In genomic region chr2:167942199-167942925, GRCm38 (mm10) we compare ENCODE assay signal across 8 mouse cellular contexts. TPM values are rescaled to one million over a fixed set of nuclear protein-coding genes. Genes with fewer than 3 reads are reported as not detected.
DNase-seq lines count a peak whose midpoint lies in the region; ATAC-seq and TF ChIP-seq lines count a peak whose summit lies in the region.

No protein-coding gene starts in this region.

- peak; percentile 50 to 77 for DNase-seq in layer of hippocampus, adult 18-20 months (ENCODE audit: low spot score in 2 of 2)
- no peak for DNase-seq in layer of hippocampus, adult 9-10 months (ENCODE audit: low spot score)
- peak; percentile 78 to 85 for DNase-seq in frontal cortex, postnatal 36 days (ENCODE audit: low spot score in 2 of 2)
- DNase-seq in hindbrain, embryonic 14.5 days (ENCODE audit: low spot score): peak; percentile 63
- DNase-seq in left cerebral cortex, adult 2 months (ENCODE audit: extremely low spot score in 1 of 2, low spot score in 2 of 2): peak; percentile 53 to 71
- peak; percentile 14 for DNase-seq in midbrain, embryonic 10.5 days (ENCODE audit: low spot score)
- DNase-seq in stomach, postnatal 0 days (ENCODE audit: low spot score): peak; percentile 62

- intact Hi-C loops in left cerebral cortex, adult 2 months (cut with DNase I): no loop called here

- H3K27me3 ChIP-seq in hindbrain, embryonic 14.5 days (ENCODE audit: control insufficient read depth, insufficient read depth, low read length): no peaks in the 10 kb centered on the region
- no peaks in the 10 kb centered on the region for H3K27me3 ChIP-seq in midbrain, embryonic 10.5 days (ENCODE audit: low read depth, poor library complexity, severe bottlenecking)
- H3K27me3 ChIP-seq in stomach, postnatal 0 days (ENCODE audit: control insufficient read depth, insufficient read depth, low read length): no peaks in the 10 kb centered on the region

- no peaks in the 10 kb centered on the region for H3K36me3 ChIP-seq in hindbrain, embryonic 14.5 days (replicated peaks; ENCODE audit: control insufficient read depth, insufficient read depth)
- H3K36me3 ChIP-seq in midbrain, embryonic 10.5 days: no peaks in the 10 kb centered on the region
- H3K36me3 ChIP-seq in stomach, postnatal 0 days (ENCODE audit: control insufficient read depth, insufficient read depth, low read length): no peaks in the 10 kb centered on the region

- WGBS in hindbrain, embryonic 14.5 days: 26% methylated on average over 8 of the region's 8 CpGs
- 58% methylated on average over 8 of the region's 8 CpGs for WGBS in midbrain, embryonic 10.5 days
- 19% methylated on average over 8 of the region's 8 CpGs for WGBS in stomach, postnatal 0 days

- TF ChIP-seq CTCF in left cerebral cortex, adult 2 months (IDR thresholded peaks at IDR 0.05): no peak
- TF ChIP-seq CTCF in stomach, postnatal 0 days (IDR thresholded peaks at IDR 0.05; ENCODE audit: low read depth): no peak

- H3K4me3 ChIP-seq in brown adipose tissue, adult 24 weeks (ENCODE audit: insufficient read depth, low read depth, low read length): no peak overlapping the region; the same call in 1 of the 2 replicates
- no peak overlapping the region for H3K4me3 ChIP-seq in hindbrain, embryonic 14.5 days (replicated peaks; ENCODE audit: low read length)
- H3K4me3 ChIP-seq in left cerebral cortex, adult 2 months: no peak overlapping the region
- H3K4me3 ChIP-seq in midbrain, embryonic 10.5 days: no peak overlapping the region
- H3K4me3 ChIP-seq in stomach, postnatal 0 days (ENCODE audit: low read depth, low read length): no peak overlapping the region

- H3K9ac ChIP-seq in hindbrain, embryonic 14.5 days: no peak overlapping the region
- H3K9ac ChIP-seq in stomach, postnatal 0 days (ENCODE audit: low read length): no peak overlapping the region

- H3K9me3 ChIP-seq in hindbrain, embryonic 14.5 days (ENCODE audit: control insufficient read depth, low read length): no peaks in the 10 kb centered on the region
- H3K9me3 ChIP-seq in midbrain, embryonic 10.5 days (replicated peaks): no peaks in the 10 kb centered on the region
- no peaks in the 10 kb centered on the region for H3K9me3 ChIP-seq in stomach, postnatal 0 days (ENCODE audit: control insufficient read depth, low read length)

- peak; percentile 67; the same call in 1 of the 2 replicates for ATAC-seq in hindbrain, embryonic 14.5 days (ENCODE audit: low FRiP score)
- ATAC-seq in stomach, postnatal 0 days (ENCODE audit: low FRiP score, low TSS enrichment): peak; percentile 46; the same call in 1 of the 2 replicates

- peak overlapping the region; percentile 59 for H3K27ac ChIP-seq in brown adipose tissue, adult 24 weeks (replicated peaks; ENCODE audit: low read depth, low read length)
- H3K27ac ChIP-seq in hindbrain, embryonic 14.5 days: peak overlapping the region; percentile 63
- H3K27ac ChIP-seq in left cerebral cortex, adult 2 months: peak overlapping the region; percentile 83
- H3K27ac ChIP-seq in midbrain, embryonic 10.5 days (replicated peaks): peak overlapping the region; percentile 50
- peak overlapping the region; percentile 78 for H3K27ac ChIP-seq in stomach, postnatal 0 days (replicated peaks)

- 0 out of 2 replicates have a peak overlapping the region, but pooled peaks have one; percentile 6 for H3K4me2 ChIP-seq in hindbrain, embryonic 14.5 days (replicated peaks)
- peak overlapping the region; percentile 20 for H3K4me2 ChIP-seq in stomach, postnatal 0 days (replicated peaks; ENCODE audit: low read depth)

- peaks cover 42% of the 10 kb centered on the region for H3K4me1 ChIP-seq in brown adipose tissue, adult 24 weeks (ENCODE audit: control insufficient read depth, insufficient read depth, insufficient read length, low read length)
- peaks cover 61% of the 10 kb centered on the region for H3K4me1 ChIP-seq in hindbrain, embryonic 14.5 days (replicated peaks; ENCODE audit: control insufficient read depth, insufficient read depth, low read length)
- peaks cover 67% of the 10 kb centered on the region for H3K4me1 ChIP-seq in midbrain, embryonic 10.5 days
- peaks cover 23% of the 10 kb centered on the region for H3K4me1 ChIP-seq in stomach, postnatal 0 days (replicated peaks; ENCODE audit: control insufficient read depth, insufficient read depth)

- no peak for TF ChIP-seq EP300 in stomach, postnatal 0 days (optimal IDR thresholded peaks at IDR 0.05)

RNA-seq across cellular contexts. Expression of gene Ptpn1, which starts 10.5 kb away (rescaled TPM):
- total RNA-seq in layer of hippocampus, adult 18-20 months (2021): 10 to 100 TPM; 64.8 to 68.8 TPM
- polyA plus RNA-seq in brown adipose tissue, adult 24 weeks (2012; ENCODE audit: insufficient read depth, insufficient read length, missing spikeins): 7.6 and 16.2 TPM in 2 replicates
- polyA plus RNA-seq in hindbrain, embryonic 14.5 days (2014; fragmentation: Nextera tagmentation; extraction: Ambion mirVana): 62.3 and 69.3 TPM in 2 replicates
- 10 to 100 TPM; 52.0 to 69.0 TPM for total RNA-seq in left cerebral cortex, adult 2 months (2021)
- polyA plus RNA-seq in midbrain, embryonic 10.5 days (2016; fragmentation: Nextera tagmentation; extraction: Ambion mirVana): 79.2 and 79.8 TPM in 2 replicates
- 51.1 and 51.3 TPM in 2 replicates for polyA plus RNA-seq in stomach, postnatal 0 days (2015; fragmentation: Nextera tagmentation; extraction: Ambion mirVana)
